Mouse (Mus musculus) heart, postnatal 0 days (tissue): ENCODE results near the gene Tradd.
A peak's percentile ranks its signal among the peaks of the same experiment; 100 is the strongest.

ENCODE experiments used
- CTCF ChIP-seq: IDR thresholded peaks from 2 replicates; pipeline ENCODE4 v1.5.1; 2016; ENCODE audit warnings: antibody characterized with exemption, control low read depth, low read depth
- EP300 ChIP-seq: IDR thresholded peaks from 2 replicates; pipeline ENCODE4 v1.6.1; 2016; ENCODE audit warnings: antibody characterized with exemption, low read depth

DNA sequence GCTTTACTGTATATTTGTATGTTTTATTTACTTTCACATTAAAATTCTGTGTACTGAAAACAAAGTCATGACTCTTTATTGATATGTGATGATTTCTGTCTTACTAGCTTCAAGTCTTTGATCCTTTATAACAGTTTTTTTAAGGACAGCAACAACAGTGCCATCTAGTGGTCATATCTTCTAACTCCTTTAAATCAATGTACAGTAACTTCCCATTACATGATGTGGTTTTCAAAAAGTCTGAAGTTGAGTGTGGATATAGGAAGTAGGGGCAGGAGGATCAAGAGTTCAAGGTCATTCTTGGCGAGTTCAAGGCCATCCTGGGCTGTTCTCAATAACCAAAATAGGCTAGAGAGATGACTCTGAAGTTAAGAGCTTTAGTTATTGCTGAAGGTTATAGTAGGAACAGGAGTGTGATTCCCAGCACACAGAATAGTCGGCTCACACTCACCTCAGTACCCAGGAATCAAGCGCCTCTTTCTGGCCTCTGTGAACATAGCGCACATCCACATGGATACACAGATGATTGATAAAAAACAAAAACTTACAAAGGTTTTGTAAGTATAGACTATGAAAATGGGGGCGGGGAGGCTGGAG, 46.4 kb downstream of the Tradd start:
- TF ChIP-seq EP300 (no peak), CTCF (peak; percentile 74)
